Mouse (Mus musculus): ENCODE measurements around the gene Ccdc69. TPM values are rescaled to one million over a fixed set of nuclear protein-coding genes. Genes with fewer than 3 reads are reported as not detected.

Gene Ccdc69
- polyA plus RNA-seq, 1 experiment: 0.04 TPM

DNA sequence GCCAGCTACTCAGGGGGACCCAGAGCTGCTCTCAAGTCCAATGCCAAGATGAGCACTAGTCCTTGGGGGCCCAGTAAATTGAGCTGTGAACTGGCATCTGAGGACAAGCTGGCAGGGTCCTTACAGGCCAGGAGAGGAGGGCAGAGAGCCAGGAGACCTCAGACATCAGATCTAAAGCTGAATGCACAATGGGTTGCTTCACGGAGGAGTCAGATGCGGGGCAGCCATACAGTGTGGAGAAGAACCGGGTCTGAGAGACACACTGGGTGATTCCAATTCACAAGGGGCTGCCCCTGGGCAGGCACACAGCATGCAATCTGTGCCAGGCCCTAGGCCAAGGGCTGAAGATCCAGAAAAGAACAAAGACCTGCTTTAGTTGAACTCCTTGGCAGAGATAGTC is 62.7 kb downstream of the Ccdc69 start:
- Histone ChIP-seq H3K79me3 (ENCODE audit: low read depth) (peaks cover 14% of the 10 kb centered on the region), H3ac (ENCODE audit: control insufficient read depth, insufficient read length, low read depth) (no peak overlapping the region), H3K4me3 (ENCODE audit: insufficient read depth, poor library complexity, severe bottlenecking) (no peak overlapping the region), H3K36me3 (ENCODE audit: control insufficient read depth, insufficient read depth) (peaks cover 87% of the 10 kb centered on the region), H3K27me3 (ENCODE audit: control insufficient read depth, insufficient read depth, insufficient read length) (no peaks in the 10 kb centered on the region), H3K79me2 (ENCODE audit: control insufficient read depth, insufficient read depth) (peaks cover 57% of the 10 kb centered on the region)
- TF ChIP-seq CEBPB (IDR thresholded peaks at IDR 0.05; ENCODE audit: low read depth) (no peak), MYOD1 (IDR thresholded peaks at IDR 0.05; ENCODE audit: control insufficient read depth, insufficient read length, low read depth) (no peak), CTCF (IDR thresholded peaks at IDR 0.05; ENCODE audit: control insufficient read depth, insufficient read depth, insufficient read length) (no peak), USF1 (IDR thresholded peaks at IDR 0.05; ENCODE audit: low read depth) (no peak), MYOG (IDR thresholded peaks at IDR 0.05; ENCODE audit: control insufficient read depth, extremely low read depth, insufficient read length) (no peak), MAX (IDR thresholded peaks at IDR 0.05) (no peak), FOSL1 (IDR thresholded peaks at IDR 0.05; ENCODE audit: insufficient read depth, low read length, poor library complexity, severe bottlenecking) (no peak)

GRCm38 (mm10) chr11:55013802-55014201 is 64.1 kb downstream of the Ccdc69 start:
- H3K36me3 ChIP-seq (ENCODE audit: control insufficient read depth, insufficient read depth): peaks cover 89% of the 10 kb centered on the region
- no peak overlapping the region for H3ac ChIP-seq (ENCODE audit: control insufficient read depth, insufficient read length, low read depth)
- H3K79me3 ChIP-seq (ENCODE audit: low read depth): peaks cover 14% of the 10 kb centered on the region
- TF ChIP-seq USF1 (IDR thresholded peaks at IDR 0.05; ENCODE audit: low read depth) (no peak), MYOG (IDR thresholded peaks at IDR 0.05; ENCODE audit: control insufficient read depth, extremely low read depth, insufficient read length) (no peak), MYOD1 (IDR thresholded peaks at IDR 0.05; ENCODE audit: control insufficient read depth, insufficient read length, low read depth) (no peak), MAX (IDR thresholded peaks at IDR 0.05) (no peak), CEBPB (IDR thresholded peaks at IDR 0.05; ENCODE audit: low read depth) (no peak), CTCF (IDR thresholded peaks at IDR 0.05; ENCODE audit: control insufficient read depth, insufficient read depth, insufficient read length) (no peak), FOSL1 (IDR thresholded peaks at IDR 0.05; ENCODE audit: insufficient read depth, low read length, poor library complexity, severe bottlenecking) (no peak)
- no peak overlapping the region for H3K4me3 ChIP-seq (ENCODE audit: insufficient read depth, poor library complexity, severe bottlenecking)
- H3K27me3 ChIP-seq (ENCODE audit: control insufficient read depth, insufficient read depth, insufficient read length): no peaks in the 10 kb centered on the region
- H3K79me2 ChIP-seq (ENCODE audit: control insufficient read depth, insufficient read depth): peaks cover 43% of the 10 kb centered on the region

GRCm38 (mm10) chr11:55012551-55013521 is 65.1 kb downstream of the Ccdc69 start:
- H3K36me3 ChIP-seq (ENCODE audit: control insufficient read depth, insufficient read depth): peaks cover 89% of the 10 kb centered on the region

DNA sequence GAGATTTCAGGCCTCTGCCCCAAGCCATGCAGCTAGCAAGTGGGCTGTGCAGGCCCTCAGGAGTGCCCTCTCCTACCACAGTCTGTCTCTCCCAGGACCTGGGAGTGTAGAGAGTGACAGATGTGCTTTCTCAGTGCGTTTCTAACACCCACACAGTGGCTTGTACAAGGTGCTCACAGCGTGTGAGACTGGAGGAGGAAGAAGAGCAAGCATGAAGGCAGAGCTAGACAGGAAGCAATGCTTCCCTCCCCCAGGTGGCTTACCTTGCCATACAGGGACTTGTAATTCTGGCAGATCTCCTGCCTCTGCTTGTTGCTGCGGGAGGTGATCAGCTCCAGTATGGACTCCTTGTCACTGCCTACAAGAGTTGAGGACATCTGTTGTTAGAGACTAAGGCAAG is 66.5 kb downstream of the Ccdc69 start:
- Histone ChIP-seq H3K79me3 (ENCODE audit: low read depth) (peaks cover 13% of the 10 kb centered on the region), H3K4me3 (ENCODE audit: insufficient read depth, poor library complexity, severe bottlenecking) (no peak overlapping the region), H3K27me3 (ENCODE audit: control insufficient read depth, insufficient read depth, insufficient read length) (no peaks in the 10 kb centered on the region), H3K36me3 (ENCODE audit: control insufficient read depth, insufficient read depth) (peaks cover 93% of the 10 kb centered on the region), H3K79me2 (ENCODE audit: control insufficient read depth, insufficient read depth) (peaks cover 23% of the 10 kb centered on the region), H3ac (ENCODE audit: control insufficient read depth, insufficient read length, low read depth) (no peak overlapping the region)
- no peak for TF ChIP-seq CEBPB (IDR thresholded peaks at IDR 0.05; ENCODE audit: low read depth)
- no peak for TF ChIP-seq USF1 (IDR thresholded peaks at IDR 0.05; ENCODE audit: low read depth)
- TF ChIP-seq CTCF (IDR thresholded peaks at IDR 0.05; ENCODE audit: control insufficient read depth, insufficient read depth, insufficient read length): no peak
- no peak for TF ChIP-seq FOSL1 (IDR thresholded peaks at IDR 0.05; ENCODE audit: insufficient read depth, low read length, poor library complexity, severe bottlenecking)
- TF ChIP-seq MYOD1 (IDR thresholded peaks at IDR 0.05; ENCODE audit: control insufficient read depth, insufficient read length, low read depth): no peak
- TF ChIP-seq MYOG (IDR thresholded peaks at IDR 0.05; ENCODE audit: control insufficient read depth, extremely low read depth, insufficient read length): no peak
- no peak for TF ChIP-seq MAX (IDR thresholded peaks at IDR 0.05)

More at GRCm38 (mm10) chr11:55012551-55013521, 65.1 kb downstream of the Ccdc69 start:
- Histone ChIP-seq H3K79me3 (ENCODE audit: low read depth) (peaks cover 14% of the 10 kb centered on the region), H3K27me3 (ENCODE audit: control insufficient read depth, insufficient read depth, insufficient read length) (no peaks in the 10 kb centered on the region), H3K79me2 (ENCODE audit: control insufficient read depth, insufficient read depth) (peaks cover 33% of the 10 kb centered on the region), H3ac (ENCODE audit: control insufficient read depth, insufficient read length, low read depth) (no peak overlapping the region), H3K4me3 (ENCODE audit: insufficient read depth, poor library complexity, severe bottlenecking) (no peak overlapping the region)
- TF ChIP-seq MYOD1 (IDR thresholded peaks at IDR 0.05; ENCODE audit: control insufficient read depth, insufficient read length, low read depth) (no peak), CEBPB (IDR thresholded peaks at IDR 0.05; ENCODE audit: low read depth) (no peak), MAX (IDR thresholded peaks at IDR 0.05) (no peak), MYOG (IDR thresholded peaks at IDR 0.05; ENCODE audit: control insufficient read depth, extremely low read depth, insufficient read length) (no peak), CTCF (IDR thresholded peaks at IDR 0.05; ENCODE audit: control insufficient read depth, insufficient read depth, insufficient read length) (no peak), USF1 (IDR thresholded peaks at IDR 0.05; ENCODE audit: low read depth) (no peak), FOSL1 (IDR thresholded peaks at IDR 0.05; ENCODE audit: insufficient read depth, low read length, poor library complexity, severe bottlenecking) (no peak)

- H3ac ChIP-seq (ENCODE audit: control insufficient read depth, insufficient read length, low read depth): no peak overlapping the region
- TF ChIP-seq USF1 (IDR thresholded peaks at IDR 0.05; ENCODE audit: low read depth): no peak
- H3K36me3 ChIP-seq (ENCODE audit: control insufficient read depth, insufficient read depth): peaks cover 98% of the 10 kb centered on the region
- no peaks in the 10 kb centered on the region for H3K79me2 ChIP-seq (ENCODE audit: control insufficient read depth, insufficient read depth)
- no peak overlapping the region for H3K4me3 ChIP-seq (ENCODE audit: insufficient read depth, poor library complexity, severe bottlenecking)
- no peaks in the 10 kb centered on the region for H3K79me3 ChIP-seq (ENCODE audit: low read depth)
- H3K27me3 ChIP-seq (ENCODE audit: control insufficient read depth, insufficient read depth, insufficient read length): no peaks in the 10 kb centered on the region
Observed at GRCm38 (mm10) chr11:55008230-55008629, 69.7 kb downstream of the Ccdc69 start.
